Mouse (Mus musculus) hindbrain, embryonic 14.5 days (tissue): ENCODE data around the gene Vwf. TPM values are rescaled to one million over a fixed set of nuclear protein-coding genes. Genes with fewer than 3 reads are reported as not detected.

Source experiments
- ATAC-seq: fragments of 200-750 bp; cut with Nextera tagmentation; 2 replicates; pipeline ENCODE4 v1.8.0; 2017; ENCODE audit warnings: moderate number of reproducible peaks, mild to moderate bottlenecking, moderate TSS enrichment, moderate library complexity; ENCODE audit not compliant: low FRiP score
- DNase-seq: peaks from one replicate; pipeline ENCODE4 v3.0.0-alpha.2; 2015; ENCODE audit warnings: low spot score
- H3K27ac ChIP-seq: fragments of 300-500 bp; sonication (generic); 2 replicates; pipeline ENCODE4 v1.5.1; 2014; ENCODE audit warnings: mild to moderate bottlenecking, moderate library complexity
- H3K27me3 ChIP-seq: fragments of 300-500 bp; sonication (generic); 2 replicates; pipeline ENCODE4 v1.6.1; 2014; ENCODE audit warnings: mild to moderate bottlenecking, low read length, mixed read lengths; ENCODE audit not compliant: control insufficient read depth, insufficient read depth
- H3K36me3 ChIP-seq: fragments of 300-500 bp; sonication (generic); replicated peaks from 2 replicates; pipeline ENCODE4 v1.6.1; 2014; ENCODE audit not compliant: control insufficient read depth, insufficient read depth
- H3K4me1 ChIP-seq: fragments of 300-500 bp; sonication (generic); replicated peaks from 2 replicates; pipeline ENCODE4 v1.6.1; 2014; ENCODE audit warnings: antibody characterized with exemption, low read length, mixed read lengths; ENCODE audit not compliant: control insufficient read depth, insufficient read depth
- H3K4me2 ChIP-seq: fragments of 300-500 bp; sonication (generic); replicated peaks from 2 replicates; pipeline ENCODE4 v1.6.1; 2014; ENCODE audit warnings: mild to moderate bottlenecking, moderate library complexity
- H3K4me3 ChIP-seq: fragments of 300-500 bp; sonication (generic); replicated peaks from 2 replicates; pipeline ENCODE4 v1.5.1; 2014; ENCODE audit warnings: mild to moderate bottlenecking, low read length
- H3K9ac ChIP-seq: fragments of 300-500 bp; sonication (generic); 2 replicates; pipeline ENCODE4 v1.6.1; 2014
- H3K9me3 ChIP-seq: fragments of 300-500 bp; sonication (generic); 2 replicates; pipeline ENCODE4 v1.6.1; 2016; ENCODE audit warnings: low read length; ENCODE audit not compliant: control insufficient read depth
- WGBS: fragments of 180-500 bp; shearing (Covaris S2); extraction: QIAGEN DNeasy Blood & Tissue Kit; methylation state at CpG from one replicate; pipeline ENCODE4 v1.1.7; 2014; 5-methylcytosine and 5-hydroxymethylcytosine counted together
- polyA plus RNA-seq: library from polyadenylated mRNA; unstranded; fragments of >200 nt; fragmentation: Nextera tagmentation; extraction: Ambion mirVana; gene quantifications from 2 replicates; pipeline ENCODE4 v1.2.1, GENCODE M21; 2014

The Vwf gene
- polyA plus RNA-seq, result 13.1 and 14.2 TPM in 2 replicates

- no peaks in the 10 kb centered on the region for H3K36me3 ChIP-seq
- H3K4me2 ChIP-seq, result no peak within 1 kb of the TSS
- no peak within 1 kb of the TSS for H3K4me3 ChIP-seq
- 93% methylated on average over 6 of the region's 6 CpGs for WGBS
- DNase-seq, result no peak
- no peaks in the 10 kb centered on the region for H3K4me1 ChIP-seq
- H3K27ac ChIP-seq, result no peak within 1 kb of the TSS
- ATAC-seq, result no peak
- H3K27me3 ChIP-seq, result no peaks in the 10 kb centered on the region
- no peak within 1 kb of the TSS for H3K9ac ChIP-seq
- no peaks in the 10 kb centered on the region for H3K9me3 ChIP-seq
Measured at GRCm38 (mm10) chr6:125546474-125546873, at the start of gene Vwf. TSS of gene Vwf (plus strand) at chr6:125546774.

- Histone ChIP-seq H3K9me3 (no peaks in the 10 kb centered on the region), H3K9ac (no peak overlapping the region), H3K4me2 (no peak overlapping the region), H3K36me3 (no peaks in the 10 kb centered on the region), H3K27me3 (peaks cover 24% of the 10 kb centered on the region; the same call in 1 of the 2 replicates), H3K4me3 (no peak overlapping the region), H3K27ac (no peak overlapping the region), H3K4me1 (no peaks in the 10 kb centered on the region; the same call in 1 of the 2 replicates)
- WGBS, result 32% methylated on average over 5 of the region's 5 CpGs
- DNase-seq (peak; percentile 71), ATAC-seq (no peak)
Measured at GRCm38 (mm10) chr6:125498062-125498461, 48.5 kb upstream of the Vwf start.

GRCm38 (mm10) chr6:125503186-125503802, 43.3 kb upstream of the Vwf start:
- Histone ChIP-seq H3K9ac (no peak overlapping the region), H3K4me2 (no peak overlapping the region), H3K27me3 (no peaks in the 10 kb centered on the region), H3K36me3 (no peaks in the 10 kb centered on the region), H3K4me3 (no peak overlapping the region), H3K27ac (no peak overlapping the region), H3K9me3 (no peaks in the 10 kb centered on the region), H3K4me1 (no peaks in the 10 kb centered on the region)
- no peak for DNase-seq
- ATAC-seq, result no peak
- 94% methylated on average over 11 of the region's 11 CpGs for WGBS

GRCm38 (mm10) chr6:125504622-125505355, 41.8 kb upstream of the Vwf start:
- ATAC-seq (no peak), DNase-seq (no peak)
- Histone ChIP-seq H3K9me3 (no peaks in the 10 kb centered on the region), H3K4me1 (no peaks in the 10 kb centered on the region), H3K4me2 (no peak overlapping the region), H3K9ac (no peak overlapping the region), H3K36me3 (no peaks in the 10 kb centered on the region), H3K27ac (no peak overlapping the region), H3K27me3 (no peaks in the 10 kb centered on the region), H3K4me3 (no peak overlapping the region)
- 32% methylated on average over 3 of the region's 3 CpGs for WGBS

- H3K4me3 ChIP-seq, result no peak overlapping the region
- 90% methylated on average over 4 of the region's 4 CpGs for WGBS
- H3K9me3 ChIP-seq, result no peaks in the 10 kb centered on the region
- no peak overlapping the region for H3K27ac ChIP-seq
- no peaks in the 10 kb centered on the region for H3K27me3 ChIP-seq
- no peak overlapping the region for H3K9ac ChIP-seq
- H3K4me1 ChIP-seq, result no peaks in the 10 kb centered on the region
- H3K4me2 ChIP-seq, result no peak overlapping the region
- no peak for ATAC-seq
- H3K36me3 ChIP-seq, result no peaks in the 10 kb centered on the region
- no peak for DNase-seq
Measured at GRCm38 (mm10) chr6:125506427-125506826, 40.1 kb upstream of the Vwf start.

GRCm38 (mm10) chr6:125509783-125510182, 36.8 kb upstream of the Vwf start:
- WGBS, result 92% methylated on average over 3 of the region's 3 CpGs
- Histone ChIP-seq H3K36me3 (no peaks in the 10 kb centered on the region), H3K4me1 (no peaks in the 10 kb centered on the region), H3K27ac (no peak overlapping the region), H3K4me2 (no peak overlapping the region), H3K9ac (no peak overlapping the region), H3K4me3 (no peak overlapping the region), H3K9me3 (no peaks in the 10 kb centered on the region), H3K27me3 (no peaks in the 10 kb centered on the region)
- ATAC-seq, result no peak
- no peak for DNase-seq

GRCm38 (mm10) chr6:125510645-125511044, 35.9 kb upstream of the Vwf start:
- no peak for DNase-seq
- Histone ChIP-seq H3K36me3 (no peaks in the 10 kb centered on the region), H3K4me3 (no peak overlapping the region), H3K9ac (no peak overlapping the region), H3K4me2 (no peak overlapping the region), H3K27ac (no peak overlapping the region), H3K9me3 (no peaks in the 10 kb centered on the region), H3K4me1 (no peaks in the 10 kb centered on the region), H3K27me3 (no peaks in the 10 kb centered on the region)
- ATAC-seq, result no peak

GRCm38 (mm10) chr6:125511196-125511595, 35.4 kb upstream of the Vwf start:
- H3K9me3 ChIP-seq, result no peaks in the 10 kb centered on the region
- no peaks in the 10 kb centered on the region for H3K27me3 ChIP-seq
- 90% methylated on average over 7 of the region's 7 CpGs for WGBS
- no peak overlapping the region for H3K9ac ChIP-seq
- no peaks in the 10 kb centered on the region for H3K4me1 ChIP-seq
- H3K27ac ChIP-seq, result no peak overlapping the region
- ATAC-seq, result no peak
- H3K4me3 ChIP-seq, result no peak overlapping the region
- DNase-seq, result no peak
- no peak overlapping the region for H3K4me2 ChIP-seq
- no peaks in the 10 kb centered on the region for H3K36me3 ChIP-seq

- no peak for ATAC-seq
- H3K9me3 ChIP-seq, result no peaks in the 10 kb centered on the region
- peak; percentile 44 for DNase-seq
- no peak overlapping the region for H3K4me2 ChIP-seq
- H3K9ac ChIP-seq, result no peak overlapping the region
- no peak overlapping the region for H3K4me3 ChIP-seq
- H3K27ac ChIP-seq, result no peak overlapping the region
- 58% methylated on average over 6 of the region's 6 CpGs for WGBS
- H3K4me1 ChIP-seq, result no peaks in the 10 kb centered on the region
- H3K36me3 ChIP-seq, result no peaks in the 10 kb centered on the region
- H3K27me3 ChIP-seq, result no peaks in the 10 kb centered on the region
Measured at GRCm38 (mm10) chr6:125512950-125513596, 33.5 kb upstream of the Vwf start.
